Mouse (Mus musculus) common myeloid progenitor, adult 5-6 weeks (primary cell): ENCODE results near the gene Dna2. TPM values are rescaled to one million over a fixed set of nuclear protein-coding genes. Genes with fewer than 3 reads are reported as not detected.

ENCODE experiments used
- ATAC-seq: replicated peaks from 2 replicates; pipeline ENCODE4 v1.8.0; 2016; ENCODE audit warnings: low read depth, mild to moderate bottlenecking, moderate TSS enrichment, inconsistent platforms; ENCODE audit not compliant: poor library complexity, severe bottlenecking
- total RNA-seq: library from RNA; stranded (forward); fragments of 200-1000, 187-1606 nt; gene quantifications from 2 replicates; pipeline ENCODE4 v1.2.3, GENCODE M21; 2017

Dna2 gene
- total RNA-seq, 1 experiment from 2014 or later = 37.6 TPM

DNA sequence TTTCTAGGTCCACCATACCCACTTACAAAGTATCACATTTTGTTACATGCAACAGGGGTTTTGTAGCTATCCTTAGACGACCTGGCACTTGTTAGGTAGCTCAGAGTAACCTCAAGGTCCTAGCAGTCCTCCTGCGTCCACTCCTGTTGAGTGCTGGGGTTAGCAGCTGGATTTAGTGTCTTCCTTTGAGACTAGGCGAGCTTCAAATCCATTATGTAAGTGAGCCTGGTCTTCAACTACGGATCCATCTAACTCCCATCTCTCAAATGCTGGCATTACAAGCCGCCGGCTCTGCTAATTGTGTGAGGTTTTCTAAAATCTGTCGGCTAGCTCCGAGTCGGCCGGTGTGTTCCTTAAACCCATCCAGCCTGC, 32.8 kb downstream of the Dna2 start:
- ATAC-seq = no peak

DNA sequence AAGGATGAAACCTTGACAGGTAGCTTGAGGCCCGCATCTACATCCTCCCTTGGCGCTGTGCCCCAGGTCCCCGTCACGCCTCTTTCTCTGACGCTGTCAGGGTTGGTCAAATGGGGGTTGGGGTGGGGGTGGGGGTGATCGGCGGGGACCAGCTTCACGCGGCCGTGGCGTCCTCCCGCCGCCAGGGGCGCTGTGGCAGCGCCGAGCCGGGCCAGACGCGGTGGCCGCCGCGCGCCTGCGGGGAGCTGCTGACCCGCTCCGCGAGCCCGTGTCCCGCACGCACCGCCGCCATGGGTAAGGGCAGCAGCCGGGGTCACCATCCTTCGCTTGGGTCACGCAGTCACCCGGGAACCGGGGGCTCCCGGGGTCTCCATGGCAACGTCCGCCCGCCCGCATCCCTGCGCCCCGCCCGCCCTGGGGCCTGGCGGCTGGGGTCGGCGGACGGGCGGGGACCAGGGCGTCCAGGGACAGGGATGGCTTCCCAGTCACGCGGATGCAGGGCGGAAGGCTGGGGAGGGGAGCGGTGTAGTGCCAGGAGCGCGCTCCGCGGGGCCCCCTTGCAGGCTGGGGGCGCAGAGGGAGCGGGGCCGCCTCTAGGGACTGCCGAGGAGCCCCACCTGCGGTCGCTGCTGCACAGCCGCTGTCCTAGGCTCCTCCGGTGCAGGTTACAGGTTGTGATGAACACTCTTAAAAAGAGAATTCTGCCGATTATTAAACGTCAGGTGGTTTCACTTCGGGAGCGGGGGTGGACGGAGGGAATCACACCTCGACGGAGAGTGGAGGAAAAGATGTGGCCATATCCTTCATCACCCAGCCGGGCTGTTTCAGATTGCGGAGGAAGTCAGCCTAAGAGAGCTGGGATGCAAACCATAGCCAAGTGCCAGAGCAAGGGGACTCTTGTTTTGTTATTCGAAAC, 33.5 kb downstream of the Dna2 start, which contains the start of gene Rufy2:
Rufy2 (plus strand) TSS at position 185 of the 916 bp plus-strand sequence.
- ATAC-seq = peak; percentile 70

DNA sequence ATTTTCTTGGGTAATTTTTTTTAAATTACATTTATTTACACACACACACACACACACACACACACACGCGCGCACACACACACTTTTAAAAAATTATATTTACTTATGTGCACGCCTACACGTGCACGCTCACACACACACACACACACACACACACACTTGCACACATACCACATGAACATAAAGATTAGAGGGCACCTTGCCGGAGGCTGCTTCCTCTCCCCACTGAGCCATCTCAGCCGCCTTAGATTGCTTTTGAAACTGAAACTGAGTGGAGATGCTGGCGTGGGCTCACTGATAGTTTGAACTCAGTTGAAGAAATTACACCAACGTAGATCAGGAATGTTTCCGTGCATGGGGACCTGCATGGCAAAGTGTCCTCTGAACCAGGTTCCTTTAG, 37.2 kb downstream of the Dna2 start:
- ATAC-seq = no peak

GRCm38 (mm10) chr10:62984495-62984894, 37.7 kb downstream of the Dna2 start:
- no peak for ATAC-seq

GRCm38 (mm10) chr10:62987341-62987740, 40.5 kb downstream of the Dna2 start:
- ATAC-seq = peak; percentile 39; the same call in 1 of the 2 replicates

DNA sequence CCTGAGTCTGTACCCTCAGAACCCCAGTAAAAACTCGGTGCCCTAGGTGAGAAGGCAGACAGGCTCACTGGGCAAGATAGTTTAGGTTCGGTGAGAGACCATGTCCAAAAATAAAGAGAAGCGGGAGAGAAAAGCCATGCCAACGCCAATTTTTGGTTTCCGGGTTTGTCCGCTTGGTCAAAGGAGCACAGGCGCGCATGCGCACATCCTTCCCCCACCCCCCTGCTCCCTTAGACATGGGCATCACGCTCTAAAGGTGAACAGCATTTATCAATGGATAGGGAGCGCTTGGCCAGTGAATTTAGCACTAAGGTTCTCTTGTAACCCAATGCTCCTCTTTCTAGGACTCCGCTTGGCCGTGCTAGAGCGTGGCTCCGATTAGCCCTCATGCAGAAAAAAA, 43.8 kb downstream of the Dna2 start:
- no peak for ATAC-seq

DNA sequence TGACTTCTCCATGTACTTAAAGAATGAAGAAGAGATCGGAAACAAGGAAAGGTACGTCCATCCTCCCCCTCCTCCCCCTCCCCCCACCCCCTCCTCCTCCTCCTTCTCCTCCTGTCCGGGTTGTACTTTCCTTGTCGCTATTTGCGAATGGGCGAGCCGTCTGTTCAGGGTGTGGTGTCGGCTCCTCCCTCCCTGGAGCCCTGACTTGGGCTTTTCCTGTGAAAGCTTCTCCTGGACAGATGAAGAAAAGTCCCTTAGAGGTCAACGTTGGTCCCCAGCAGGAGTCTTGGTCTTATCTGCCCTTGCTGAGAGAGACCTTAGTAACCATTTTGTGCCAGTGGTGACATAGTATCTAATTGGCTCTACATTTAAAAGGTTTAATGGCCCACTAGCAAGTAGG, 47.2 kb downstream of the Dna2 start:
- ATAC-seq = no peak

DNA sequence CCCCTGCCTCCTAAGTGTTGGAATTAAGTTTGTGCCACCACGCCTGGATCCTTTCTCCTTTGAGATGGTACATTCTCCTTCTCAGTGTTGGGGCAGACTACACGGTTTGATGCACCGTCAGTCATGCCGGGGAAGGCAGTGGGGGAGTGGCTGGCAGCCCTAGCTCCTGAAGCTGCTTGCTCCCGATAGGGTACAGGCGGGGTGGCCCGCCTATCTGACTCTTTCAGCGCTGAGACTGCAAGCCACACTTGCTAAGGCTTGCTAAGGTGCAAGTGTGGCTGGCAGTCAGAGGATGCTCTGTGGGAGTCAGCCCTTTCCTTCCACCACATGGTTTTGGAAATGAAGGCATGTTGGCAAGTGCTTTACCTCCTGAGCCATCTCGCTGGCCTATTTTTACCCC, 53.8 kb downstream of the Dna2 start:
- no peak; the same call in 1 of the 2 replicates for ATAC-seq

DNA sequence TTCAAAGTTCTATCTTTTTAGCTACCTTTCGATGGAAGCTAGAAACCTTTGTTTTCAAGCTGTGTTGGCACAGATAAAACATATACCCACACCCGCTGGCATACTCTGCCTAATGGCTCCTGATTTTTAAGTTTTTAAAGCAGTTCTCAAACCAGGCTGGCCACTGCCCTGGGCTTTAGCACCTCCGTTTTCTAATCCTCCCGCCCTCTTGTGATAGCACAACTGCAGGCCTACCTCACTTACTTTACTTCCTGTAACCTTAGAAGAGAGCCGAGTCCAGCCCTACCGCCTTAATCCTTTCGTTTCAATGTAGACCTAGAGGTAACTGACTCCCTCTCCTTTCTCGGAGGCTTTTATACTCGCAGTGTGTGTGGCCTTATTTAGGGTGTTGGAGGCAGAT, 56.4 kb downstream of the Dna2 start:
- ATAC-seq = no peak

DNA sequence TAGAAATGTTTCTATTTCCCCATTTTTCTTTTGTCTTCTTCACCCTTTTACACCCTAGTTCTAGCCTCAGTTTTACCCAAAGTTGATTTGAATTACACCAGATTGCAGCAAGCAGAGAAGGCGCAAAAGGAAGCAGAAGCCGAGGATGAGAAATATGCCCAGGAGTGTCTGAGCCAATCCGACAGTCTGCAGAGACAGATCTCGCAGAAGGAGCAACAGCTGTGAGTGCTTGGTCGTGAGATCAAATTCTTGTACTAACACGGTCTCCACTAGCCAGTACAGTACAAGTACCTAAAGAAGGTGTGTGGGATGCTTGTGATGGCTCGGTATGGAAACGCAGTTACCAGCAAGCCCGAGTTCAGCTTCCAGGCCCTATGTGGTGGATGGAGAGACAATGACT, 57.7 kb downstream of the Dna2 start:
- ATAC-seq = no peak

DNA sequence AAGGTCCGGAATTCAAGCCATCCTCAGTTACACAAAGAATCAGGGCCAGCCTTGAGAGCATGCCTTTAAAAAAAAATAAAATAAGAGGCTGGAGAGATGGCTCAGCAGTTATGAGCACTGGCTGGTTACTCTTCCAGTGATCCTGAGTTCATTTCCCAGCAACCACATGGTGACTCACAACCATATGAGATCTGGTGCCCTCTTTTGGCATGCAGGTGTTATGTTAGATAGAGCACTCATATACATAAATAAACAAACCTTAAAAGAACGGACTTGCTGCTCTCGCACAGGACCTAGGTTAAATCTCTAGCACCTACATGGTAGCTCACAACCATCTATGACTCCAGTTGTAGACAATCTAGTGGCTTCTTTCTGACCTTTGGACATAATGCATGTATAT, 61.4 kb downstream of the Dna2 start:
- ATAC-seq = no peak

GRCm38 (mm10) chr10:63010268-63010667, 63.4 kb downstream of the Dna2 start:
- ATAC-seq = peak; percentile 98

DNA sequence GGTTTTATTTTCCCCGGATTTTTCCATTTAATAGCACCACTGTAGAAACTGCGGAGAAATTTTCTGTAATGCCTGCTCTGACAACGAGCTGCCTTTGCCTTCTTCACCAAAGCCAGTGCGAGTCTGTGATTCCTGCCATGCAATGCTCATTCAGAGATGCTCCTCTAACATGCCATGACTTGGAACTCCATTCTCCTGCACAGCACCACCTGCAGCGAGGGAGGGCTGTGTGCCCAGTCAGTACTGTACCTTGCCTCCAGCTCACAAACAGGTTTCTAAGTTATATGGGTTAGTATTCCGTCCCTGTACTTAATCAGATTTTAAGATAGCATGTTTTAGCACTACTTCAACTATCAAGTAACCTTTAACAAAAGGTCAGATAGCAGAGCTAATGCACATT, 64.7 kb downstream of the Dna2 start:
- ATAC-seq = no peak

GRCm38 (mm10) chr10:63013476-63013875, 66.7 kb downstream of the Dna2 start:
- ATAC-seq = no peak

- ATAC-seq = no peak
These were observed 67.3 kb downstream of the Dna2 start for GRCm38 (mm10) chr10:63014168-63014567.

GRCm38 (mm10) chr10:63019304-63019703, 72.5 kb downstream of the Dna2 start:
- no peak for ATAC-seq

DNA sequence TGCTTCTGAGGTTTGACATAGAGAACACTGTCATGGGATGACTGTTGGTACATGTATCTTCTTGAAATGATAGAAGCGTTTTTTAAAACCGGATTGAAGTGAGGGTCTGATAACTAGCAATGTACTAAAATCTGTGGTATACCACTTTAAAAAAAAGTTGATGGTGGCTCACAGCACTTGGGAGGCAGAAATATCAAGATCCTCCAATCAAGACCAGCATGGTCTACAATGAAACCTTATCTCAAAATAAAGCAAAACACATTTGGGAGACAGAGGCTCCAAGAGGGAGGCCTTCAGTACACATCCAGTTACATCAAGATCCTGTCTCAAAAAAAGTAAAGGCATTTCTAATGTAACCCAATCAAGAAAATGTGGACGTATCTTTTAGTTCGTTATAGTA, 74.9 kb downstream of the Dna2 start:
- no peak for ATAC-seq

DNA sequence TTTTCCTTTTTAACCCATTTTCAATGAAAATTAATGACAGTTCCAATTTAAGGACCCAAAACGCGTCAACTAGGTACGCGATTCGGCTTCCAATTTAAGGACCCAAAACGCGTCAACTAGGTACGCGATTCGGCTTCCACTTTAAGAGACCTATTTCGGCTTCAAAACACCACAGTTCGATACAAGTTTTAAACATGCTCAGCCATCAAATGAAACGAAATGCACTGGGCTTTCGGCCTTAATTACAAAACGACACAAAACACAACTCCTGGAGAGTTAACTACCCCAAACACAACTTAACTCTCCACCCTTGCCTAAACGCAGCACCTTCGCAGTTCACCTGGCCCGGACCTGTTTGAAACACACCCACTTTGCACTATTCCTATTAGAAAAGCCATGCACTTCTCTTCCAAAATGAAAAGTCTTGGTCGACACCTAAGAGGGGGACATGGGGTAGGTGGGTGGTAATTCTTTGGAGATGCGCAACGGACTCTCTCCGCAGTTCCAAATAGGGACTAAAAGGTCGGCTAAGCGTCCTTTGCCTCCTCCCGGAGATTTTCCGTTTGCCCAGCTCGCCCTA, 75.8 kb downstream of the Dna2 start:
- ATAC-seq = no peak

- 0 out of 2 replicates have a peak, but pooled peaks have one; percentile 7 for ATAC-seq
These were observed 76.4 kb downstream of the Dna2 start for GRCm38 (mm10) chr10:63023121-63023748.
